Mouse (Mus musculus): Measurements from ENCODE around the gene Iqgap2.

The Iqgap2 gene

DNA sequence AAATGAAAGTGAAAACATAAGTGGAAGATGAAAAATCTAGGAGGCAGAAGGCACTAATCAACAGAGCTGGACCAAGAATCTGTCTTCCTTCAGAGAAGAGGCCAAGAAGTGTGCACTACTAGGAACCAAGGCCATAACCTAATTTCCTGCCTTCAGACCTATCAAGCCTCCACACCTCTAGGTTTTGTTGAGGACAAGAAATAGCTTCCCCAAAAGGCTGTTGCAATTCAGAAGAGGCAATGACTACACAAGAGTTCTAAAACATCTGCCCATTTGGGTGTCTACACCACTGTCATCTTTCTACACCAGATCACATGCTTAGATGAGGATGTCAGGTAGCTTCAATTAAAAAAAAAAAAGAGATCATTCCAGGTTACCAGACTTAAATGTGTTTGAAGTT lies 179.7 kb downstream of the Iqgap2 start:
- ChIA-PET POLR2A (interaction anchor here in 1 of 4 experiments (0.6 to 1.1 kb wide), 2 partner anchors 16 to 84 kb away, joined by 3 to 4 read pairs; partner anchors contain the start of gene F2rl2), CTCF (no interaction called here)

DNA sequence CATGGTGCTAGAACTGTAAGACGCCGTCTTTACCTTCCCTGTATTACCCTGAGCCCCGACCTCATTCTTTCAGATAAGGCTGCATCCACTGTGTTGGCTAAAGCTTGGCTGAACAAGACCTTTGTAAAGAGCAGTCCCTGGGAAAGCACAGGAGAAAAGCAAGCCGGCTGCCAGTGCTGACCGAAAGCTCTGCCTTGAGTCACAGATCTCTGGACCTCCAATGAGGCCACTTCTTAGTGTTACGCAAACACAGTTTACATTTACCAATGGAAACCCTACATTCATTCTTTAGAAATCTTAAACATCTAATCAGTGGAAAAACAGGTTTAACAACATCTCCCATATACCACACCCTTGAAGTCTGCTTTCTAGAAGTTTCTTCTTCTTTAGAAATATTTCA lies 186.1 kb downstream of the Iqgap2 start:
- POLR2A ChIA-PET: no interaction called here
- CTCF ChIA-PET: interaction anchor here in 1 of 4 experiments (0.6 kb wide), 2 partner anchors 14 to 1605 kb away, joined by 3 to 7 read pairs; no protein-coding TSS in a partner anchor

DNA sequence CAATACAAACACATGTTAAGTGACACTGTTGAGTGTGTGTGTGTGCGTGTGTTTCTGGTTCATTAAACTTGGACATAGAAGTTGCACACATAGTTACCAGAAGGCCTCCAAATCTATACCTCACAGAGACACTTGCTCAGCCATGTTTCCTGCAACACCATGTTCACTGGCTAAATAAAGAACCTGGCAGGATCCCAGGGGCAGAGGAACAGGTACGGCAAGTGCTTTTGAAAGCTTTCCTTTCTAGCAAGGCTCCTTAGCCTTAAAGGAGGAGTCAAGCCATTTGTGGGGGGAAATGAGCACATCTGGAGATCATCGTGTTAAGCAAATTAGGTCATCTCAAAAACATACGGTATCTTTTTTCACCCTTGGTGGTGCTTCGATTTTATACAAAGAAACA lies 188.3 kb downstream of the Iqgap2 start:
- CTCF ChIA-PET: no interaction called here
- POLR2A ChIA-PET: no interaction called here

DNA sequence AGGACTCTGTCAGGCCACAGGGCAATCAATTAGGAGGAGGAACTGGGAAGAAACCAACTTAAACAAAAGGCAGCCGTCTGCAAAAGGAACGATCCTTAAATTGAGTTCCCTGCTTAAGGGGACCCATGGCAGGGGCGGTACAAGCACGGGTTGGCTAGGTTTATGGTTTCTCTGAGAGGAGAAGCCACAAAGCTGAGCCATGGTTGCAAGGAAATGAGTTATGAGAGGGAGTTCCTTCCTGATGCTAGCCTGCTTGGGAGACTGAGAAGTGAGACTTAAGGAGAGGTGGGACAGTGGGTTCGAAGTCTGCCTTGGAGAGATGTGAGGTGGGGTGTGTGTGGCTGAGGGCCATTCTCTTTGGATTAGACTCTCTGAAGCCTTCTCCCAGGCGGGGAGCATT lies 193.8 kb downstream of the Iqgap2 start:
- ChIA-PET POLR2A (no interaction called here), CTCF (no interaction called here)

GRCm38 (mm10) chr13:95696654-95697163 lies 195.0 kb downstream of the Iqgap2 start, which contains the start of gene F2rl2:
Gene F2rl2, plus strand, starts transcription at chr13:95696853.
- POLR2A ChIA-PET: interaction anchor here in 1 of 4 experiments (1.3 kb wide), 1 partner anchor 15 kb away, joined by 4 read pairs; no protein-coding TSS in a partner anchor
- CTCF ChIA-PET: interaction anchor here in 1 of 4 experiments (1.1 kb wide), 1 partner anchor 23 kb away, joined by 4 read pairs; no protein-coding TSS in a partner anchor

- ChIA-PET CTCF (interaction anchor here in 1 of 4 experiments (1.1 kb wide), 1 partner anchor 24 kb away, joined by 4 read pairs; no protein-coding TSS in a partner anchor), POLR2A (interaction anchor here in 1 of 4 experiments (1.3 kb wide), 1 partner anchor 16 kb away, joined by 4 read pairs; no protein-coding TSS in a partner anchor)
These were observed 195.5 kb downstream of the Iqgap2 start for GRCm38 (mm10) chr13:95696120-95696653.

GRCm38 (mm10) chr13:95692201-95692600 lies 199.5 kb downstream of the Iqgap2 start:
- ChIA-PET POLR2A (no interaction called here), CTCF (no interaction called here)

DNA sequence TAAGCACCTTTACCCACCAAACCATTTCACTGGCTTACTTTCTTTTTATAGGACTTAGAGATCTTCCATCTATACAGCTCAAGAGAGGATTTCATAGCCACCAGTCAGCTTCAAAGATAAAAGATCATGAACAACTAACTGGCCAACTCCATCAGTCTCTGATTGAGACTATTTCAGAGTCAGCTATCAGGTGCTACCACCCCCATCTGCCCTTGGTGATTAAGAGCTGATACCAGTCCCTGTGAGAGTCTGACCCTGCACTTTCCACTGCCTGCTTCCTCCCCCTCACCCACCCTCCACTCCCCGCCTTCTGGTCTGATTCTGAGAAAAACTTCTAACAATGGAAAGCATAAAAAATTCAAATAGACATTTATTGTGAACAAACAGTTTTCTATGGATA lies 203.1 kb downstream of the Iqgap2 start:
- ChIA-PET POLR2A (interaction anchor here in 1 of 4 experiments (0.5 kb wide), 1 partner anchor 32 kb away, joined by 4 read pairs; no protein-coding TSS in a partner anchor), CTCF (interaction anchor here in 1 of 4 experiments (0.5 kb wide), 1 partner anchor 93 kb away, joined by 3 read pairs; no protein-coding TSS in a partner anchor)

DNA sequence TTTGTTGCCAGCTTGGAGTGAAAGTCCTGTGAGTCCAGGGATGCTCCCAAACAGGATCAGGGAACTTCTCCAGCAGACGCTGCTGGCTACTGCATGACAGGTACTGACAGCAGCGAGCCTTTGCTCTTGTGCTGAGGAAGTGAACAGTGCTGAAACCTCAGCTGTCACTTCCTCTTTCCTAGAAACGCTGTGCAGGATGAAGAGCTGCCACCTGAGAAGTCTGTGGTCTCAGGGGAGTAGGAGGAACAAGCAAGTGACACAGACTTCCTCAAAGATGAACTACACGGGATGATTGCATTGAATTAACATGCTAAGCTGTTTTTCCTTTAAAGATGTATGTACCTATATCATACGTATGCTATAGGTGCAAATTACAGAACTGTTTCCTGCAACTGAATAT lies 206.0 kb downstream of the Iqgap2 start:
- POLR2A ChIA-PET: interaction anchor here in 1 of 4 experiments (0.6 kb wide), 1 partner anchor 88 kb away, joined by 4 read pairs; no protein-coding TSS in a partner anchor
- CTCF ChIA-PET: no interaction called here

- ChIA-PET POLR2A (no interaction called here), CTCF (no interaction called here)
These were observed 207.0 kb downstream of the Iqgap2 start for GRCm38 (mm10) chr13:95684656-95685244.

DNA sequence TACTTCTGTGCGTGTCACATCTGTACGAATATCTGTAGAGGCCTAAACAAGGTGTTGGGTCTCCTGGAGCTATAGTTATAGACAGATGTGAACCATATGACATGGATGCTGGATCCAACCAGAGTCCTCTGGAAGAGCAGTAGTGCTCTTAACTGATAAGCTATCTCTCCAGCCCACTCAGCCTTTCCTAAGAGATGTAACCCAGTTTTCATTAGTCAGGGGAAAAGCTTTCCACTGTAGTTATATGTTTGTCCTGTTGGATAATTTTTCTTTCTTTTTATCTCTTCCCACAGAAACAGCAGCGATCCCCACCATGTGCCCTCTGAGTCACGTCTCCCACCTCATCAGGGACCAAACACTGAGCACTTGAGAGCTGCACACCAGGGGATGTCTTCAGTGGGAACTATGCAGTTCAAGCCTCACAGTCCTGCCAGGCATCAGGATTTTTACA lies 212.2 kb downstream of the Iqgap2 start:
- CTCF ChIA-PET: no interaction called here
- POLR2A ChIA-PET: interaction anchor here in 1 of 4 experiments (0.8 kb wide), 1 partner anchor 145 kb away, joined by 3 read pairs; no protein-coding TSS in a partner anchor

- CTCF ChIA-PET: no interaction called here
These were observed 212.6 kb downstream of the Iqgap2 start for GRCm38 (mm10) chr13:95679078-95679477.

GRCm38 (mm10) chr13:95672372-95672771 lies 219.3 kb downstream of the Iqgap2 start:
- ChIA-PET POLR2A (interaction anchor here in 1 of 4 experiments (0.8 to 1.2 kb wide), 2 partner anchors 137 to 138 kb away, joined by 3 read pairs; no protein-coding TSS in a partner anchor), CTCF (no interaction called here)

More at GRCm38 (mm10) chr13:95679078-95679477, 212.6 kb downstream of the Iqgap2 start:
- POLR2A ChIA-PET: no interaction called here

GRCm38 (mm10) chr13:95671108-95671897 lies 220.4 kb downstream of the Iqgap2 start:
- CTCF ChIA-PET: interaction anchor here in 1 of 4 experiments (0.6 kb wide), 1 partner anchor 261 kb away, joined by 5 read pairs; no protein-coding TSS in a partner anchor
- POLR2A ChIA-PET: interaction anchor here in 2 of 4 experiments (0.7 to 0.8 kb wide), 2 partner anchors 137 to 867 kb away, joined by 3 read pairs; no protein-coding TSS in a partner anchor

- ChIA-PET CTCF (interaction anchor here in 1 of 4 experiments (0.6 kb wide), 1 partner anchor 45 kb away, joined by 4 read pairs; no protein-coding TSS in a partner anchor), POLR2A (interaction anchor here in 1 of 4 experiments (0.6 kb wide), 1 partner anchor 11 kb away, joined by 3 read pairs; no protein-coding TSS in a partner anchor)
These were observed 221.2 kb downstream of the Iqgap2 start for GRCm38 (mm10) chr13:95670534-95670933.

DNA sequence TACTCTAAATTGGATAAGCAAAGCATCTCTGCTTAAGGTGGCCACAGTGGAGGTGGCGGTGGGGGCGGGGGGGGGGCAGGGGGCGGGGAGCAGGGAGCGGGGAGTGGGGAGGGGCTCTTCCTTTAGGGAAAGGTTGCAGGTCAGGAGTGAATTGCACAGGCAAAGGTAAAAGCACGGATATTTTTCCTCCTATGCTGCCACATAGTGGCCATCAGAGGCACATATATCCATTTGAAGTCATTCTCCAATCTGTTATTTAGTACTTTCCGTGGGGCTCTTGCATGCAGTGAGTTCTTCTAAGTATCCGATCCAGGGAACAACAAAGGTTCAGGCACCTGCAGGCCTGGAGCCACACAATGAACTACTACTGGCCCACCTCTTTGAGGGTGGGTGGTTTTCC lies 224.5 kb downstream of the Iqgap2 start:
- ChIA-PET CTCF (interaction anchor here in 3 of 4 experiments (0.6 to 1.2 kb wide), 5 partner anchors 12 to 865 kb away, joined by 3 to 7 read pairs (median 3); no protein-coding TSS in a partner anchor), POLR2A (no interaction called here)

DNA sequence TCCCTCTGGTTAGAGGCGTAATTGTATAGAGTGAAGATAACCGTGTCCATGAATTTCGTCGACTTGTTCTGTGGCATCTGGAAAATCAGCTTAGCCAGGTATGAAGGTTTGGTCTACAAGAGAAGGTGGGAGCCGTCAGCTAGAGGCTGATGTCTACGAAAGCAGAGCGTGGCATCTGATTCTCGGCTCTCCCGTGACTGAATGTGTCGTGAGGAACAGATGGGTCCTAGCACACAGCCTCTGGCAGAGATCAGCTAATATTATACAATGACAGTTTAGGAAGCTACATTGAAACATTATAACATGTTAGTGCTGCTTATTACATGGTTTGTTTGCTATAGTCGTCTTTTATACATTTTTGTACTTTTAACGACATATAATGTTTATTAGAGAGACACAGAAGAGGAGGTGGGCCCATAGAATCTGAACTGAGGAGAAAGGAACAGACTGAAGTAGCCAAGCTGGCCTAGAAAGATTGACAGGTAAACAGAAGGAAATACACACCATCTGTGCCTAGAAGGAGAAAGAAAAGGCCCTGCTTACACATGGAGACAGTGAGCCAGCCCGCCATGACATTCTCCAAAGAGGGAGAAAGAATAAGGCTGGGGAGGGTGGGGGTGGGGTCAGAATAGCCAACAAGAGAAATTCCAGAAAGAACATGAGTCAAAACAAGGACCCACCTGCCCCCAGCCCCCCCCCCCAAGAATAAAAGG lies 225.9 kb downstream of the Iqgap2 start:
- ChIA-PET POLR2A (interaction anchor here (0.6 to 1.7 kb wide), 7 partner anchors 9 to 315 kb away, joined by 3 to 12 read pairs (median 3); partner anchors contain the start of gene F2r (in 1 of the 4)), CTCF (interaction anchor here in 1 of 4 experiments (0.8 kb wide), 1 partner anchor 47 kb away, joined by 3 read pairs; the partner anchor contains the start of gene F2r)

GRCm38 (mm10) chr13:95663834-95664233 lies 227.9 kb downstream of the Iqgap2 start:
- POLR2A ChIA-PET: no interaction called here

More at GRCm38 (mm10) chr13:95663834-95664233, 227.9 kb downstream of the Iqgap2 start:
- CTCF ChIA-PET: no interaction called here

Measured in embryonic stem cell, embryonic (primary cell).